Mouse (Mus musculus) kidney, postnatal 0 days (tissue): ENCODE data around the gene Srgap3. TPM values are rescaled to one million over a fixed set of nuclear protein-coding genes. Genes with fewer than 3 reads are reported as not detected.

Experiments
- ATAC-seq: fragments of 200-750 bp; cut with Nextera tagmentation; replicated peaks from 2 replicates; pipeline ENCODE4 v1.8.0; 2017; ENCODE audit warnings: low read depth, moderate number of reproducible peaks, moderate TSS enrichment, moderate library complexity; ENCODE audit not compliant: low FRiP score
- DNase-seq: peaks from one replicate; pipeline ENCODE4 v3.0.0-alpha.2; 2016; ENCODE audit warnings: low spot score
- H3K27ac ChIP-seq: fragments of 300-500 bp; sonication (generic); 2 replicates; pipeline ENCODE4 v1.5.1; 2014; ENCODE audit warnings: mild to moderate bottlenecking
- H3K27me3 ChIP-seq: fragments of 300-500 bp; sonication (generic); 2 replicates; pipeline ENCODE4 v1.6.1; 2014; ENCODE audit warnings: low read length, mixed read lengths; ENCODE audit not compliant: insufficient read depth
- H3K36me3 ChIP-seq: fragments of 300-500 bp; sonication (generic); 2 replicates; pipeline ENCODE4 v1.6.1; 2014; ENCODE audit warnings: low read length, mixed read lengths; ENCODE audit not compliant: insufficient read depth
- H3K4me1 ChIP-seq: fragments of 300-500 bp; sonication (generic); replicated peaks from 2 replicates; pipeline ENCODE4 v1.6.1; 2014; ENCODE audit warnings: antibody characterized with exemption, low read length, mixed read lengths; ENCODE audit not compliant: insufficient read depth
- H3K4me2 ChIP-seq: fragments of 300-500 bp; sonication (generic); 2 replicates; pipeline ENCODE4 v1.6.1; 2014; ENCODE audit warnings: mild to moderate bottlenecking, low read length, moderate library complexity, mixed read lengths
- H3K4me3 ChIP-seq: fragments of 300-500 bp; sonication (generic); replicated peaks from 2 replicates; pipeline ENCODE4 v1.5.1; 2014; ENCODE audit warnings: low read depth, low read length
- H3K9ac ChIP-seq: fragments of 300-500 bp; sonication (generic); 2 replicates; pipeline ENCODE4 v1.6.1; 2014; ENCODE audit warnings: low read depth, low read length
- H3K9me3 ChIP-seq: fragments of 300-500 bp; sonication (generic); replicated peaks from 2 replicates; pipeline ENCODE4 v1.6.1; 2016; ENCODE audit warnings: low read length, inconsistent platforms, mixed read lengths
- CTCF ChIP-seq: IDR thresholded peaks from 2 replicates; pipeline ENCODE4 v1.5.1; 2016; ENCODE audit warnings: antibody characterized with exemption, low read depth, mild to moderate bottlenecking, moderate library complexity
- WGBS: fragments of 180-500 bp; shearing (Covaris S2); extraction: QIAGEN DNeasy Blood & Tissue Kit; methylation state at CpG from one replicate; pipeline ENCODE4 v1.1.7; 2014; 5-methylcytosine and 5-hydroxymethylcytosine counted together
- polyA plus RNA-seq: library from polyadenylated mRNA; unstranded; fragments of >200 nt; fragmentation: Nextera tagmentation; extraction: Ambion mirVana; gene quantifications from 2 replicates; pipeline ENCODE4 v1.2.1, GENCODE M21; 2015

Gene Srgap3
- polyA plus RNA-seq, 1 experiment from 2014 or later, result 2.1 TPM

GRCm38 (mm10) chr6:112756866-112757265 is 190.2 kb downstream of the Srgap3 start:
- Histone ChIP-seq H3K4me3 (no peak overlapping the region), H3K9ac (no peak overlapping the region), H3K27me3 (no peaks in the 10 kb centered on the region), H3K4me1 (no peaks in the 10 kb centered on the region), H3K27ac (no peak overlapping the region), H3K4me2 (no peak overlapping the region), H3K36me3 (no peaks in the 10 kb centered on the region), H3K9me3 (no peaks in the 10 kb centered on the region)
- DNase-seq, result no peak
- no peak for TF ChIP-seq CTCF
- ATAC-seq, result no peak
- 54% methylated on average over 4 of the region's 4 CpGs for WGBS

- Histone ChIP-seq H3K4me2 (no peak overlapping the region), H3K9me3 (no peaks in the 10 kb centered on the region), H3K9ac (no peak overlapping the region), H3K36me3 (no peaks in the 10 kb centered on the region), H3K4me1 (no peaks in the 10 kb centered on the region), H3K4me3 (no peak overlapping the region), H3K27me3 (no peaks in the 10 kb centered on the region), H3K27ac (no peak overlapping the region)
- no peak for DNase-seq
- WGBS, result 90% methylated on average over 6 of the region's 6 CpGs
- no peak for TF ChIP-seq CTCF
- ATAC-seq, result no peak
Observed at GRCm38 (mm10) chr6:112754994-112755393, 192.1 kb downstream of the Srgap3 start.

- TF ChIP-seq CTCF, result no peak
- 85% methylated on average over 3 of the region's 3 CpGs for WGBS
- Histone ChIP-seq H3K4me2 (no peak overlapping the region), H3K4me3 (no peak overlapping the region), H3K4me1 (no peaks in the 10 kb centered on the region), H3K27me3 (no peaks in the 10 kb centered on the region), H3K36me3 (no peaks in the 10 kb centered on the region), H3K9me3 (no peaks in the 10 kb centered on the region), H3K27ac (no peak overlapping the region), H3K9ac (no peak overlapping the region)
- ATAC-seq (no peak), DNase-seq (no peak)
Observed at GRCm38 (mm10) chr6:112752517-112752916, 194.5 kb downstream of the Srgap3 start.

- 80% methylated on average over 5 of the region's 5 CpGs for whole genome bisulfite sequencing
- ATAC-seq (no peak), DNase-seq (no peak)
- Histone ChIP-seq H3K27me3 (no peaks in the 10 kb centered on the region), H3K27ac (no peak overlapping the region), H3K9ac (no peak overlapping the region), H3K4me2 (no peak overlapping the region), H3K4me1 (no peaks in the 10 kb centered on the region), H3K9me3 (no peaks in the 10 kb centered on the region), H3K4me3 (no peak overlapping the region), H3K36me3 (no peaks in the 10 kb centered on the region)
- TF ChIP-seq CTCF, result no peak
Observed at GRCm38 (mm10) chr6:112752007-112752406, 195.1 kb downstream of the Srgap3 start.

- TF ChIP-seq CTCF, result peak; percentile 52; the same call in 1 of the 2 replicates
- no peak overlapping the region for H3K9ac ChIP-seq
- no peak for DNase-seq
- no peak overlapping the region for H3K4me3 ChIP-seq
- no peaks in the 10 kb centered on the region for H3K36me3 ChIP-seq
- H3K27me3 ChIP-seq, result no peaks in the 10 kb centered on the region
- no peaks in the 10 kb centered on the region for H3K4me1 ChIP-seq
- no peak overlapping the region for H3K4me2 ChIP-seq
- no peak overlapping the region for H3K27ac ChIP-seq
- ATAC-seq, result no peak
- no peaks in the 10 kb centered on the region for H3K9me3 ChIP-seq
- 91% methylated on average over 2 of the region's 2 CpGs for WGBS
Observed at GRCm38 (mm10) chr6:112742297-112742696, 204.8 kb downstream of the Srgap3 start.

GRCm38 (mm10) chr6:112741766-112742165 is 205.3 kb downstream of the Srgap3 start:
- WGBS, result 82% methylated on average over 5 of the region's 5 CpGs
- H3K4me3 ChIP-seq, result no peak overlapping the region
- ATAC-seq (no peak), DNase-seq (no peak)
- no peaks in the 10 kb centered on the region for H3K36me3 ChIP-seq
- no peak for TF ChIP-seq CTCF
- H3K9ac ChIP-seq, result no peak overlapping the region
- no peak overlapping the region for H3K4me2 ChIP-seq
- no peaks in the 10 kb centered on the region for H3K27me3 ChIP-seq
- H3K4me1 ChIP-seq, result no peaks in the 10 kb centered on the region
- no peaks in the 10 kb centered on the region for H3K9me3 ChIP-seq
- no peak overlapping the region for H3K27ac ChIP-seq

GRCm38 (mm10) chr6:112739635-112740034 is 207.4 kb downstream of the Srgap3 start:
- Histone ChIP-seq H3K4me1 (no peaks in the 10 kb centered on the region), H3K4me3 (no peak overlapping the region), H3K27me3 (no peaks in the 10 kb centered on the region), H3K9me3 (no peaks in the 10 kb centered on the region), H3K4me2 (no peak overlapping the region), H3K36me3 (peaks cover 4% of the 10 kb centered on the region; the same call in 1 of the 2 replicates), H3K9ac (no peak overlapping the region), H3K27ac (no peak overlapping the region)
- WGBS, result 93% methylated on average over 3 of the region's 3 CpGs
- no peak for TF ChIP-seq CTCF
- DNase-seq (no peak), ATAC-seq (no peak)
